Mouse (Mus musculus) intestine, postnatal 0 days (tissue): Measurements from ENCODE around the gene Tmem178b. TPM values are rescaled to one million over a fixed set of nuclear protein-coding genes. Genes with fewer than 3 reads are reported as not detected.

Experiments
- ATAC-seq: fragments of 200-750 bp; cut with Nextera tagmentation; 2 replicates; pipeline ENCODE4 v1.8.0; 2017; ENCODE audit warnings: mild to moderate bottlenecking, moderate TSS enrichment, moderate library complexity
- H3K27ac ChIP-seq: fragments of 300-500 bp; sonication (generic); 2 replicates; pipeline ENCODE4 v1.5.1; 2014; ENCODE audit warnings: mild to moderate bottlenecking, low read depth, low read length, moderate library complexity
- H3K27me3 ChIP-seq: fragments of 300-500 bp; sonication (generic); replicated peaks from 2 replicates; pipeline ENCODE4 v1.6.1; 2014; ENCODE audit warnings: low read length, mixed read lengths; ENCODE audit not compliant: control insufficient read depth, insufficient read depth
- H3K36me3 ChIP-seq: fragments of 300-500 bp; sonication (generic); 2 replicates; pipeline ENCODE4 v1.6.1; 2014; ENCODE audit warnings: mild to moderate bottlenecking, moderate library complexity; ENCODE audit not compliant: control insufficient read depth, insufficient read depth
- H3K4me1 ChIP-seq: fragments of 300-500 bp; sonication (generic); replicated peaks from 2 replicates; pipeline ENCODE4 v1.6.1; 2014; ENCODE audit warnings: antibody characterized with exemption, low read length, mixed read lengths; ENCODE audit not compliant: control insufficient read depth, insufficient read depth
- H3K4me2 ChIP-seq: fragments of 300-500 bp; sonication (generic); replicated peaks from 2 replicates; pipeline ENCODE4 v1.6.1; 2014; ENCODE audit warnings: low read depth, mild to moderate bottlenecking, moderate library complexity
- H3K4me3 ChIP-seq: fragments of 300-500 bp; sonication (generic); 2 replicates; pipeline ENCODE4 v1.5.1; 2014; ENCODE audit warnings: low read depth, low read length
- H3K9ac ChIP-seq: fragments of 300-500 bp; sonication (generic); 2 replicates; pipeline ENCODE4 v1.6.1; 2014; ENCODE audit warnings: mild to moderate bottlenecking, low read depth, low read length
- H3K9me3 ChIP-seq: fragments of 300-500 bp; sonication (generic); 2 replicates; pipeline ENCODE4 v1.6.1; 2016; ENCODE audit warnings: mixed run types; ENCODE audit not compliant: control insufficient read depth
- CTCF ChIP-seq: sonication (generic); IDR thresholded peaks from 2 replicates; pipeline ENCODE4 v1.5.1; 2016; ENCODE audit warnings: low read depth, mild to moderate bottlenecking, control low read depth, antibody characterized with exemption, moderate library complexity
- WGBS: fragments of 180-500 bp; shearing (Covaris S2); extraction: QIAGEN DNeasy Blood & Tissue Kit; methylation state at CpG from one replicate; pipeline ENCODE4 v1.1.7; 2014; 5-methylcytosine and 5-hydroxymethylcytosine counted together
- polyA plus RNA-seq: library from polyadenylated mRNA; unstranded; fragments of >200 nt; fragmentation: Nextera tagmentation; extraction: Ambion mirVana; gene quantifications from 2 replicates; pipeline ENCODE4 v1.2.1, GENCODE M21; 2015

Tmem178b gene
- polyA plus RNA-seq, 1 experiment from 2014 or later = 0.60 TPM

GRCm38 (mm10) chr6:40015711-40016460 lies 142.8 kb downstream of the Tmem178b start:
- Histone ChIP-seq H3K4me2 (no peak overlapping the region), H3K9me3 (no peaks in the 10 kb centered on the region), H3K4me3 (no peak overlapping the region), H3K9ac (no peak overlapping the region), H3K4me1 (no peaks in the 10 kb centered on the region), H3K36me3 (no peaks in the 10 kb centered on the region), H3K27ac (no peak overlapping the region), H3K27me3 (no peaks in the 10 kb centered on the region)
- 66% methylated on average over 7 of the region's 7 CpGs for WGBS
- no peak for TF ChIP-seq CTCF
- no peak for ATAC-seq

- 48% methylated on average over 4 of the region's 4 CpGs for WGBS
- H3K9ac ChIP-seq = no peak overlapping the region
Measured at GRCm38 (mm10) chr6:40019396-40019795, 146.3 kb downstream of the Tmem178b start.

GRCm38 (mm10) chr6:40023592-40024335 lies 150.7 kb downstream of the Tmem178b start:
- Histone ChIP-seq H3K4me3 (no peak overlapping the region), H3K27ac (no peak overlapping the region)
- WGBS = 83% methylated on average over 4 of the region's 4 CpGs

More at GRCm38 (mm10) chr6:40019396-40019795, 146.3 kb downstream of the Tmem178b start:
- no peak for TF ChIP-seq CTCF
- H3K27me3 ChIP-seq = no peaks in the 10 kb centered on the region
- H3K4me1 ChIP-seq = no peaks in the 10 kb centered on the region
- no peak for ATAC-seq
- H3K4me2 ChIP-seq = no peak overlapping the region
- no peaks in the 10 kb centered on the region for H3K9me3 ChIP-seq
- H3K4me3 ChIP-seq = no peak overlapping the region
- no peaks in the 10 kb centered on the region for H3K36me3 ChIP-seq
- H3K27ac ChIP-seq = no peak overlapping the region

GRCm38 (mm10) chr6:40024336-40024934 lies 151.4 kb downstream of the Tmem178b start:
- no peak for ATAC-seq
- TF ChIP-seq CTCF = no peak
- Histone ChIP-seq H3K9me3 (no peaks in the 10 kb centered on the region), H3K36me3 (no peaks in the 10 kb centered on the region), H3K4me3 (no peak overlapping the region), H3K27me3 (no peaks in the 10 kb centered on the region), H3K9ac (no peak overlapping the region), H3K4me1 (no peaks in the 10 kb centered on the region), H3K4me2 (no peak overlapping the region), H3K27ac (no peak overlapping the region)
- 72% methylated on average over 5 of the region's 5 CpGs for WGBS

More at GRCm38 (mm10) chr6:40023592-40024335, 150.7 kb downstream of the Tmem178b start:
- TF ChIP-seq CTCF = no peak
- H3K4me1 ChIP-seq = no peaks in the 10 kb centered on the region
- H3K36me3 ChIP-seq = no peaks in the 10 kb centered on the region
- no peaks in the 10 kb centered on the region for H3K9me3 ChIP-seq
- no peak overlapping the region for H3K9ac ChIP-seq
- no peak for ATAC-seq
- no peak overlapping the region for H3K4me2 ChIP-seq
- H3K27me3 ChIP-seq = no peaks in the 10 kb centered on the region

- H3K4me1 ChIP-seq = no peaks in the 10 kb centered on the region
- no peak overlapping the region for H3K4me2 ChIP-seq
- no peaks in the 10 kb centered on the region for H3K27me3 ChIP-seq
- H3K4me3 ChIP-seq = no peak overlapping the region
- no peak for ATAC-seq
- no peak overlapping the region for H3K9ac ChIP-seq
- no peak for TF ChIP-seq CTCF
- H3K9me3 ChIP-seq = no peaks in the 10 kb centered on the region
- H3K36me3 ChIP-seq = no peaks in the 10 kb centered on the region
- no peak overlapping the region for H3K27ac ChIP-seq
Measured at GRCm38 (mm10) chr6:40032901-40033300, 159.8 kb downstream of the Tmem178b start.

- Histone ChIP-seq H3K27ac (no peak overlapping the region), H3K4me3 (no peak overlapping the region), H3K27me3 (no peaks in the 10 kb centered on the region), H3K4me1 (no peaks in the 10 kb centered on the region), H3K4me2 (no peak overlapping the region), H3K9ac (no peak overlapping the region), H3K36me3 (no peaks in the 10 kb centered on the region), H3K9me3 (no peaks in the 10 kb centered on the region)
- 76% methylated on average over 3 of the region's 3 CpGs for WGBS
- TF ChIP-seq CTCF = no peak
- peak; percentile 51 for ATAC-seq
Measured at GRCm38 (mm10) chr6:40033935-40034334, 160.9 kb downstream of the Tmem178b start.
